Mouse (Mus musculus) stomach, embryonic 14.5 days (tissue): ENCODE results near the gene Gpr88. TPM values are rescaled to one million over a fixed set of nuclear protein-coding genes. Genes with fewer than 3 reads are reported as not detected.

ENCODE experiments used
- ATAC-seq: fragments of 200-750 bp; cut with Nextera tagmentation; 2 replicates; pipeline ENCODE4 v1.8.0; 2017; ENCODE audit warnings: low read depth, moderate TSS enrichment; ENCODE audit not compliant: insufficient number of reproducible peaks, insufficient read depth, low FRiP score
- H3K27ac ChIP-seq: fragments of 300-500 bp; sonication (generic); 2 replicates; pipeline ENCODE4 v1.5.1; 2014; ENCODE audit warnings: mild to moderate bottlenecking, low read length, moderate library complexity, mixed read lengths
- H3K27me3 ChIP-seq: fragments of 300-500 bp; sonication (generic); 2 replicates; pipeline ENCODE4 v1.6.1; 2014; ENCODE audit warnings: low read length, control low read depth, mixed read lengths; ENCODE audit not compliant: control insufficient read depth, insufficient read depth
- H3K36me3 ChIP-seq: fragments of 300-500 bp; sonication (generic); 2 replicates; pipeline ENCODE4 v1.6.1; 2014; ENCODE audit warnings: mild to moderate bottlenecking, control low read depth, low read length, moderate library complexity, mixed read lengths; ENCODE audit not compliant: control insufficient read depth, insufficient read depth
- H3K4me1 ChIP-seq: fragments of 300-500 bp; sonication (generic); 2 replicates; pipeline ENCODE4 v1.6.1; 2014; ENCODE audit warnings: low read length, control low read depth, mixed read lengths; ENCODE audit not compliant: control insufficient read depth, insufficient read depth
- H3K4me2 ChIP-seq: fragments of 300-500 bp; sonication (generic); replicated peaks from 2 replicates; pipeline ENCODE4 v1.6.1; 2014; ENCODE audit warnings: low read depth, low read length, control low read depth
- H3K4me3 ChIP-seq: fragments of 300-500 bp; sonication (generic); 2 replicates; pipeline ENCODE4 v1.5.1; 2014; ENCODE audit warnings: low read depth, low read length, control low read depth
- H3K9ac ChIP-seq: fragments of 300-500 bp; sonication (generic); replicated peaks from 2 replicates; pipeline ENCODE4 v1.6.1; 2014; ENCODE audit warnings: low read depth, mild to moderate bottlenecking, control low read depth, low read length, moderate library complexity, mixed read lengths
- H3K9me3 ChIP-seq: fragments of 300-500 bp; sonication (generic); 2 replicates; pipeline ENCODE4 v1.6.1; 2016; ENCODE audit warnings: low read depth, low read length, control low read depth; ENCODE audit not compliant: control insufficient read depth
- WGBS: fragments of 180-500 bp; shearing (Covaris S2); extraction: QIAGEN DNeasy Blood & Tissue Kit; methylation state at CpG from one replicate; pipeline ENCODE4 v1.1.7; 2014; 5-methylcytosine and 5-hydroxymethylcytosine counted together
- polyA plus RNA-seq: library from polyadenylated mRNA; unstranded; fragments of >200 nt; fragmentation: Nextera tagmentation; extraction: Ambion mirVana; gene quantifications from 2 replicates; pipeline ENCODE4 v1.2.1, GENCODE M21; 2014

Gene Gpr88
- polyA plus RNA-seq, 1 experiment from 2014 or later, result 2.1 TPM

DNA sequence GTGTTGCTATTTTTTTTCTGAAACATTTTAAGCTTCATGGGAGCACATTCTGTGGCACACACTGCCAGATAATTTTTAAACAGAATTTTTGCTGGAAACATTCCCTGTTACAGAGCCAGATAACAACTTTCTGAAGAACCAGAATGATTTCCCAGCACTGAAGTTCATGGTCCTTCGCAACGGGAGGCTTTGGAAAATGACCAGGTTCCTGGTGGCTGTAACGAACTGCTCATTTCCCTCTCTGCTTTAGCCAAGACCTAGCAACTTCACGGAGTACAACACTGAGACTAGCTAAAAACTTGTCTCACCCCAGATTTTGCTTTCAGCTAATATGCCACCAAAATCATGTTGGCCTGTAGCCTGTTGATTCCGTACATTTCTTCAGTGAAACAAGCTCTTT is 9.8 kb upstream of the Gpr88 start:
- H3K4me3 ChIP-seq, result no peak overlapping the region
- H3K4me2 ChIP-seq, result no peak overlapping the region
- H3K9me3 ChIP-seq, result no peaks in the 10 kb centered on the region
- H3K4me1 ChIP-seq, result peaks cover 3% of the 10 kb centered on the region; the same call in 1 of the 2 replicates
- WGBS, result 83% methylated on average over 5 of the region's 5 CpGs
- no peaks in the 10 kb centered on the region for H3K27me3 ChIP-seq
- no peak for ATAC-seq
- H3K9ac ChIP-seq, result no peak overlapping the region
- H3K27ac ChIP-seq, result no peak overlapping the region
- H3K36me3 ChIP-seq, result no peaks in the 10 kb centered on the region

DNA sequence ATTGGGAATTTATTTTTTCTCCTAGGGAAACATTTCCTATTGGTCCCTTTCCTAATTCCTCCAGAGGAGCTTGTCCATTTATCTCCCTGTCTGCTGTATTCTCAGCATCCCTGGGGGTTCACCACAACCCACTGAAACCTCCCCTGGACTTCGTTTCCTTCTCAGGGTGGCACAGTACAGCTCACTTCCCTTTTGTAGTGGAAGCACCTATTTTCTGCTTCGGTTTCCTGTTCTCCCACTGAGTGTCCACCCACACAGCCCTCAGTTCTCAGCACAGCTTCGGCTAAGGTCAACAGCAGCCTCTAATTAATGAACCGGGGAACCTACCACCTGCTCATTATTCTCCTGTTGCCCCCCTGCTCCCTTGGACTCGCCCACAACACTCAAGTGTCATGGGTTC is 2.8 kb upstream of the Gpr88 start:
- no peaks in the 10 kb centered on the region for H3K36me3 ChIP-seq
- no peak overlapping the region for H3K27ac ChIP-seq
- H3K4me1 ChIP-seq, result peaks cover 16% of the 10 kb centered on the region
- H3K4me3 ChIP-seq, result no peak overlapping the region
- no peak overlapping the region for H3K4me2 ChIP-seq
- no peak for ATAC-seq
- 60% methylated on average over 5 of the region's 5 CpGs for WGBS
- peaks cover 19% of the 10 kb centered on the region for H3K27me3 ChIP-seq
- no peaks in the 10 kb centered on the region for H3K9me3 ChIP-seq
- H3K9ac ChIP-seq, result no peak overlapping the region

DNA sequence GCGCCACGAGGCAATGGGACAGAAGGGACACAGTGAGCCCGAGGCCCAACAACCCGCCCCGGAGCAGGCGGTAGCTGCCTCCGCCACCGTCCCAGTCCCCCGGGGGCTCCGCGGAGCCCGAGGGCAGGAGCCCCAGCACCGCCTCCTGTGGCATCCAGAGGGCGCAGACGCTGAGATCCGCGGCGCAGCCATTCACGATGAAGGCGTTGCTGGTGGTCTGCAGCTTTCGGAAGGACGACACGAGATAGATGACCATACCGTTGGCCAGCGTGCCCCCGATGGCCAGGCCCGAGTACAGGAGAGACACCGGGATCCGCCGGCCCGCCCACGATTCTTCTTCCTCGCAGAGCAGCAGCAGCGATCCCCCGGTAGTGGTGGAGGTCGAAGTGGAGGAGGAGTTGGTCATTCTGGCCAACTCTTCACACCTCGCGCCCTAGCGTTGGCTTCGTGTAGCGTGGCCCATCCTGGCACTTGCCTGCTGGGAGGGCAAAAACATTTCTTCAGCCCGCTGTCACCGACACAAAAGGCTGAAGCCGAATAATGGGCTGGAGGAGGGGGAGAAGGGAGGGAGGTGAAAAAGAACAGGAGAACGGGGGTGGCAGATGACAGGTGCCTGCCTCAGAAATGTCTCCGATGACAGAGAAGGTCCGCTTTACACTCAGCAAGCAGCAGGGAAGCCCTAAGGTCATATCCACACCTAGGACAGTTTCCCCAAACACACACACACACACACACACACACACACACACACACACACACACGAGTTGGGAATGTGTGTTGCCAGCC is 855 bp downstream of the Gpr88 start:
- peaks cover 16% of the 10 kb centered on the region for H3K4me1 ChIP-seq
- peak overlapping the region; percentile 53 for H3K4me3 ChIP-seq
- H3K4me2 ChIP-seq, result peak overlapping the region; percentile 98
- no peak overlapping the region for H3K27ac ChIP-seq
- peak overlapping the region; percentile 42; the same call in 1 of the 2 replicates for H3K9ac ChIP-seq
- peaks cover 32% of the 10 kb centered on the region for H3K27me3 ChIP-seq
- no peaks in the 10 kb centered on the region for H3K36me3 ChIP-seq
- no peaks in the 10 kb centered on the region for H3K9me3 ChIP-seq
- ATAC-seq, result peak; percentile 43
- WGBS, result under 1% methylated on average over 44 of the region's 48 CpGs

DNA sequence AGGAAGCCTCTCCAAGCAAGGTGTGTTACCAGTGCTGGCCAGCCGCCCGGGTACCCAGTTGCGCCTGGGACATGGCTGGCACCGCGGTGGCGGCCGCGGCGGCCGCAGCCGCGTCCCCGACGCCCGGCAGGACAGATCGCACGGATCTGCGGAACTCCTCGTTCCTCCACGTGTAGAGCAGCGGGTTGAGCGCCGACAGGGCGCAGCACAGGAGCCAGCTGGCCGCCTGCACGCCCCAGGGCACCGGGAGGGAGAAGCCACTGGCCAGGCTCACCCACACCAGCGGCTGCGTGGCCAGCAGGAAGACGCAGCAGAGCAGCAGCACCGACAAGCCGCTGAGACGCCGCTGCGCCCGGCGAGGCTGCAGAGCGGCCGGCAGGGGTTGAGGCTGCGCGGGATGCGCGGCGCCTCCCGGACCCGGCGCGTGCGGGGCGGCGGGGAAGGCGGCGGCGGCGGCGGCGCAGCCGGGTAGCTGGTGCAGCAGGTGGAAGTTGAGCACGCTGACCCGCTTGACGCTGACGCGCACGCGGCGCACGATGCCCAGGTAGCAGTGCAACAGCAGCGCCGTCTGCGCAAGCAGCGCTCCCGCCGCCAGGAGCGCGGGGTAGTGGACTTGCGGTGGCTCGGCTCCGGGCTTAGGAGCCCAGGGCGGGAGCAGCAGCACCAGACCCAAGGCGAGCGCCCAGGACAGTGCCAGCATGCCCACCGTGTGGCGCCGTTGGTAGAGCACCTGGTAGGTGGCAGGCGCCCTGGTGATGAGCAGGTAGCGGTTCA is 1.6 kb downstream of the Gpr88 start:
- Histone ChIP-seq H3K4me3 (peak overlapping the region; percentile 53), H3K36me3 (no peaks in the 10 kb centered on the region), H3K4me2 (peak overlapping the region; percentile 98), H3K9ac (peak overlapping the region; percentile 42; the same call in 1 of the 2 replicates), H3K27me3 (peaks cover 32% of the 10 kb centered on the region), H3K27ac (no peak overlapping the region), H3K9me3 (no peaks in the 10 kb centered on the region), H3K4me1 (peaks cover 16% of the 10 kb centered on the region)
- WGBS, result under 1% methylated on average over 86 of the region's 86 CpGs
- ATAC-seq, result peak; percentile 54; the same call in 1 of the 2 replicates

DNA sequence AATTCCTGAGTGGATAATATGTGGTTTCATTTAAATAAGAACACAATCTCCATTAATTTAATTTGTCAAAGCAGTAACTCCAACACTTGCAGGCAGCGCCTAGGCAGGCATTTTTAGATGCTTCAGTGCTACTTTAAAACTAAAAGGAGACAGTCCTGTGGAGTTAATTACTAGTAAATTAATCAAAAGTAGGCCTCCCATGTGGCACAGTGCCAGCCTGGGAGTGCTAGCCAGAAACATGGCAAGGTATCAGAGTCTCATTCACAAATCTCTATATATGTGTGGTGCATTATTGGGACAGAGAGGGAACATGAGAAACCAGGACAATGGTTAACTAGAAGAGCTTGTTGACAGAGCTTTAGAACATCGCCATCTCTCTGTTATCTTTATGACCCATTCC is 4.3 kb downstream of the Gpr88 start:
- Histone ChIP-seq H3K36me3 (no peaks in the 10 kb centered on the region), H3K9ac (no peak overlapping the region), H3K4me1 (peaks cover 13% of the 10 kb centered on the region), H3K4me3 (no peak overlapping the region), H3K9me3 (no peaks in the 10 kb centered on the region), H3K27me3 (peaks cover 28% of the 10 kb centered on the region), H3K27ac (no peak overlapping the region), H3K4me2 (no peak overlapping the region)
- ATAC-seq, result no peak
- WGBS, result 68% methylated on average over 2 of the region's 2 CpGs

DNA sequence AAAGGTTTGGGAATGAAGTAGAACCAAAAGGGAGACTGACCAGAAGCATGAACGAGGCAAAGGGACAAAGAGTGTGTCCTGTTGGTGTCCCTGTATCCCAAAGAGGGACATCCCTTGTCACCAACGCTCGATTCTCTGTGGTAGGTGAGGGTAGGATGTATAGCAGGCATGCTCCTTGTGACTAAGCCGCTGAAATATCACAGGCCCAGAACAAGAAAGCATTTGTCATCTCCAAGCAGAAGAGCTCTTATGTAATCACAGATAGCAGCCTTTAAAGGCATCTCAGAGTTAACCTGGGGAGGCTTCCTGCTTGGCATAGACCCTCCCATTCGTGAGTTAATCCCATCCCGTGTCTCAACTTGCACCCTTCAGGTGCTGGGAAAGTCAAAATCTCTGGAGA is 8.8 kb downstream of the Gpr88 start:
- Histone ChIP-seq H3K9me3 (no peaks in the 10 kb centered on the region), H3K4me1 (no peaks in the 10 kb centered on the region), H3K4me2 (no peak overlapping the region), H3K4me3 (no peak overlapping the region), H3K27me3 (no peaks in the 10 kb centered on the region), H3K36me3 (no peaks in the 10 kb centered on the region), H3K27ac (no peak overlapping the region), H3K9ac (no peak overlapping the region)
- no peak for ATAC-seq
- 55% methylated on average over 6 of the region's 6 CpGs for WGBS

DNA sequence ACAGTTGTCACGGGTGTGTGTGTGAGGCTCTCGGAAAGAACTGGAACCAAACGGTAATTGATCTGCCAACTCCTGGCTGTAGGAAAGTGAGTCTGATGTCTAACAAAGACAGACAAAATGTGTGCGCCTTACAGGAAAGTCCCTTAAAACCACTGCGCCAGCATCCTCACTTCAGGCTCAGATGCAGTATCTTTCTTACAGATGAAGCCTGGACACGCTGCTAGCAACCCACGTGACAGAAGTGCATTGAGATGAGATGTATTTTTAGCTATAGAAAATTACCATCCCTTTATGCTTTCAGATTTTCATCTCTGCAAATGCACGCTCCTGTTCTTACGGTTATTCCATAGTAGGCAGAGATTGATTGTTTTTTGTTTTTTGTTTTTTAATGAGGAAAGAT is 10.6 kb downstream of the Gpr88 start:
- Histone ChIP-seq H3K4me3 (no peak overlapping the region), H3K27me3 (no peaks in the 10 kb centered on the region), H3K4me2 (no peak overlapping the region), H3K9ac (no peak overlapping the region), H3K27ac (no peak overlapping the region), H3K4me1 (no peaks in the 10 kb centered on the region), H3K36me3 (no peaks in the 10 kb centered on the region), H3K9me3 (no peaks in the 10 kb centered on the region)
- WGBS, result 81% methylated on average over 9 of the region's 9 CpGs
- ATAC-seq, result no peak

DNA sequence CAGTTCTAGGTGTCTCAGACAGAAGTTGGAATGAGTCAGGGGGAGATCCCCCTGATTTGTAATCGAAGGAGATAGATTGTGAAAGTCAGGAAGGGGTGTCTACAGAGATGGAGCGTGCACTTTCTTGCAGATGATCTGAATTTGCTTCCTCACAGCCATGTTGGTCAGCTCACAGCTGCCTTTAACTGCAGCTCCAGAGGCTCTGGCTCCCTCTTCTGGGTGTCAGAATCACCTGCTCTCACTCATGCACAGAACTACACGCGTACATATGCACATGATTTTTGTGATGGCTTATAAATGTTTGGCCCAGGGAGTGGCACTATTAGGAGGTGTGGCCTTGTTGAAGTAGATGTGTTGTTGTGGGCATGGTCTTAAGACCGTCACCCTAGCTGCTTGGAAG is 15.8 kb downstream of the Gpr88 start:
- no peak overlapping the region for H3K27ac ChIP-seq
- WGBS, result 88% methylated on average over 5 of the region's 5 CpGs
- no peak overlapping the region for H3K4me2 ChIP-seq
- no peak for ATAC-seq
- no peak overlapping the region for H3K4me3 ChIP-seq
- H3K36me3 ChIP-seq, result no peaks in the 10 kb centered on the region
- H3K9ac ChIP-seq, result no peak overlapping the region
- H3K9me3 ChIP-seq, result no peaks in the 10 kb centered on the region
- no peaks in the 10 kb centered on the region for H3K4me1 ChIP-seq
- H3K27me3 ChIP-seq, result no peaks in the 10 kb centered on the region
